Mouse (Mus musculus) NIH3T3 (cell line): ENCODE data around the gene Slc51a.
A peak's percentile ranks its signal among the peaks of the same experiment; 100 is the strongest.
"Not testable (repeated sequence)": the region's sequence is repeated elsewhere in the genome, so short reads cannot be mapped to it uniquely, and the experiment has no call there.

ENCODE experiments used
- DNase-seq: peaks from one replicate; pipeline ENCODE4 v3.0.0-alpha.2; 2012; ENCODE audit warnings: low read depth

Slc51a gene

GRCm38 (mm10) chr16:32468488-32468887 is 19.2 kb downstream of the Slc51a start:
- DNase-seq: no peak

GRCm38 (mm10) chr16:32464908-32465307 is 22.8 kb downstream of the Slc51a start:
- peak; percentile 45 for DNase-seq

GRCm38 (mm10) chr16:32463426-32463825 is 24.3 kb downstream of the Slc51a start:
- no peak for DNase-seq

GRCm38 (mm10) chr16:32462950-32463349 is 24.7 kb downstream of the Slc51a start:
- DNase-seq: no peak

- DNase-seq: no peak
Observed at GRCm38 (mm10) chr16:32461713-32462112, 26.0 kb downstream of the Slc51a start.

GRCm38 (mm10) chr16:32460518-32460917 is 27.2 kb downstream of the Slc51a start:
- peak; percentile 14 for DNase-seq

- peak; percentile 88 for DNase-seq
Observed at GRCm38 (mm10) chr16:32457589-32458386, 29.9 kb downstream of the Slc51a start.

GRCm38 (mm10) chr16:32456761-32457160 is 30.9 kb downstream of the Slc51a start:
- DNase-seq: no peak

- no peak for DNase-seq
Observed at GRCm38 (mm10) chr16:32456086-32456485, 31.6 kb downstream of the Slc51a start.

- DNase-seq: no peak
Observed at GRCm38 (mm10) chr16:32454646-32455045, 33.0 kb downstream of the Slc51a start.

GRCm38 (mm10) chr16:32453102-32453501 is 34.6 kb downstream of the Slc51a start:
- no peak for DNase-seq

- no peak for DNase-seq
Observed at GRCm38 (mm10) chr16:32450133-32450532, 37.5 kb downstream of the Slc51a start.

GRCm38 (mm10) chr16:32449665-32450064 is 38.0 kb downstream of the Slc51a start:
- no peak for DNase-seq

- no peak for DNase-seq
Observed at GRCm38 (mm10) chr16:32446563-32447138, 41.0 kb downstream of the Slc51a start.

GRCm38 (mm10) chr16:32445558-32445957 is 42.1 kb downstream of the Slc51a start:
- DNase-seq: no peak

- DNase-seq: not testable (repeated sequence)
Observed at GRCm38 (mm10) chr16:32444615-32445014, 43.1 kb downstream of the Slc51a start.

GRCm38 (mm10) chr16:32441432-32441831 is 46.2 kb downstream of the Slc51a start:
- DNase-seq: no peak

- no peak for DNase-seq
Observed at GRCm38 (mm10) chr16:32437266-32437665, 50.4 kb downstream of the Slc51a start.

GRCm38 (mm10) chr16:32436657-32437056 is 51.0 kb downstream of the Slc51a start:
- DNase-seq: no peak

- peak; percentile 59 for DNase-seq
Observed at GRCm38 (mm10) chr16:32434691-32435090, 53.0 kb downstream of the Slc51a start.

GRCm38 (mm10) chr16:32434066-32434465 is 53.6 kb downstream of the Slc51a start:
- DNase-seq: no peak

- no peak for DNase-seq
Observed at GRCm38 (mm10) chr16:32433138-32433537, 54.5 kb downstream of the Slc51a start.

GRCm38 (mm10) chr16:32431926-32432325 is 55.8 kb downstream of the Slc51a start:
- no peak for DNase-seq
